Mouse (Mus musculus): ENCODE measurements around the gene Ltc4s. TPM values are rescaled to one million over a fixed set of nuclear protein-coding genes. Genes with fewer than 3 reads are reported as not detected.

Ltc4s gene
- polyA plus RNA-seq, 1 experiment from 2014 or later = 3.6 TPM

DNA sequence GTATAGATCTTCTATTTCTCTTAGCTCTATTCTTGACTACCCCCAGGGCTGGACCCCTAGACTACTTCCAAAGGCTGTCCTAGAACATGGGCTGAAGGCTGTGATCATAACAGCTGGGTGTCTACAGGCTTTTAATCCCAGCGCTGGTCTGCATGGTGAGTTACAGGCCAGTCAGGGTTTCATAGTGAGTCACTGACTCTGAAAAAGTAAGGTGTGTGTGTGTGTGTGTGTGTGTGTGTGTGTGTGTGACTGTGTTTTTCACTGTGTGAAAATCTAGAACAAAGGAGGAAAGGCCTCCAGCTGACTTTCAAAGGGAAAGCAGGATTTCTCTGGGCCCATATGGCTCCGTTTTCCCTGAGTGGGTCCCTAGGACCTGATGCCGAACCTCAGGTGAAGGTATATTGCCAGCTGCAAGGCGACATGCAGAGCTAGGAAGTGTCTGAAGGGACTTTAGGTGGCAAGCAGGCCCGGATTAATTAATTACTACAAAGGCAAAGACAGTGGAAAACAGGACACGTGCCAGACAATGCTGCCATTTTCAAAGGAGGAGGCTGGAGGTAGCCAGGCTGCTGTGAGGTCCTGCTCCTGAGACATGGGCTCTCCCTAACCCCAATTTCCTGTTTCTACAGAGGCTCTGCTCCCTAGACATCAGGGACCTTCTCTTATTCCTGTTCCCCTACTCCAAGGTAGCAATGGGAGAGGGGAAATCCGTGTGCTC is 15.7 kb downstream of the Ltc4s start:
- ATAC-seq (ENCODE audit: low read depth) = no peak
- no peak overlapping the region for H3K27ac ChIP-seq (ENCODE audit: low read length)
- WGBS = 60% methylated on average over 7 of the region's 7 CpGs
- no peaks in the 10 kb centered on the region for H3K27me3 ChIP-seq (ENCODE audit: control insufficient read depth, insufficient read depth, low read depth, low read length)
- H3K4me2 ChIP-seq (ENCODE audit: low read depth, low read length) = no peak overlapping the region
- no peak overlapping the region for H3K9ac ChIP-seq (ENCODE audit: low read length)
- H3K4me3 ChIP-seq (ENCODE audit: low read length) = no peak overlapping the region
- no peaks in the 10 kb centered on the region for H3K36me3 ChIP-seq (ENCODE audit: control insufficient read depth, insufficient read depth, low read length)
- H3K9me3 ChIP-seq (ENCODE audit: control insufficient read depth, low read length) = no peaks in the 10 kb centered on the region
- H3K4me1 ChIP-seq (replicated peaks; ENCODE audit: control insufficient read depth, insufficient read depth, low read length) = peaks cover 16% of the 10 kb centered on the region

DNA sequence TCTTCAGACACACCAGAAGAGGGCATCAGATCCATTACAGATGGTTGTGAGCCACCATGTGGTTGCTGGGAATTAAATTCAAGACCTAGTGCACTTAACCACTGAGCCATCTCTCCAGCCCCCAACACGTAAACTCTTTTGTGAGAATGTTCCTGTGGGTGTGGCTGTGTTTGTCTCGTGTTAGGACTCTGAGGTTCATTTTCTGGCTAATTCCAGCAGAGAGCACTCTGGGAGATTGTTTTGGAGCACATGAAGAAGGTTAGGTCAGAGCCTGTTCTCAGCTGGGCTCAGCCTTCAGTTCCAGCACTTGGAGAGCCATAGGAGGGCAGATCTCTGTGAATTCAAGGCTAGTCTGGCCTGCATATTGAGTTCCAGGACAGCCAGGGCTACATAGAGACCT is 18.6 kb downstream of the Ltc4s start:
- Histone ChIP-seq H3K9ac (ENCODE audit: low read length) (no peak overlapping the region), H3K4me1 (replicated peaks; ENCODE audit: control insufficient read depth, insufficient read depth, low read length) (peaks cover 13% of the 10 kb centered on the region; the same call in 1 of the 2 replicates), H3K9me3 (ENCODE audit: control insufficient read depth, low read length) (no peaks in the 10 kb centered on the region), H3K4me3 (ENCODE audit: low read length) (no peak overlapping the region), H3K27ac (ENCODE audit: low read length) (no peak overlapping the region), H3K4me2 (ENCODE audit: low read depth, low read length) (no peak overlapping the region), H3K27me3 (ENCODE audit: control insufficient read depth, insufficient read depth, low read depth, low read length) (no peaks in the 10 kb centered on the region), H3K36me3 (ENCODE audit: control insufficient read depth, insufficient read depth, low read length) (no peaks in the 10 kb centered on the region)
- ATAC-seq (ENCODE audit: low read depth) = no peak
- WGBS = 32% methylated on average over 2 of the region's 2 CpGs

DNA sequence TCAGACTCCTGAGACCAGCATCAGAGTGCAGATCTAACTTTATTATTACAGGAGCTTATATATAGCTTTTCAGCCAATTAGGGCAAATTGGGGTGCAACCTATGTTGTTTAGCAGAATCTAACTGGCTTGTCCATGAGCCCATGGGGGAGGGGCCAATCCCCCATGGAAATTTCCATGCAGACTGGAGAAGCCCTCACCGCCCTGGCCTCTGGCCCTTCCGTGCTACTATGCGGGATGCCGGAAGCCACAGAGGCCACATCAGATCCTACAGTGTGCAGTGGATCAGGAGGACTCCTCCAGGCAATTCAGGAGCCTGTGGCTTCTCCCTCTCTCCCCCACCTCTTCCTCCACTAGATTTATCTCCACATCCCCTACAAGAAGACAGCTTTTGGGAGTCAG is 20.6 kb downstream of the Ltc4s start:
- no peaks in the 10 kb centered on the region for H3K27me3 ChIP-seq (ENCODE audit: control insufficient read depth, insufficient read depth, low read depth, low read length)
- H3K4me3 ChIP-seq (ENCODE audit: low read length) = no peak overlapping the region
- 62% methylated on average over 4 of the region's 4 CpGs for WGBS
- H3K27ac ChIP-seq (ENCODE audit: low read length) = no peak overlapping the region
- no peak for ATAC-seq (ENCODE audit: low read depth)
- peaks cover 12% of the 10 kb centered on the region; the same call in 1 of the 2 replicates for H3K4me1 ChIP-seq (replicated peaks; ENCODE audit: control insufficient read depth, insufficient read depth, low read length)
- no peaks in the 10 kb centered on the region for H3K36me3 ChIP-seq (ENCODE audit: control insufficient read depth, insufficient read depth, low read length)
- no peak overlapping the region for H3K4me2 ChIP-seq (ENCODE audit: low read depth, low read length)
- no peaks in the 10 kb centered on the region for H3K9me3 ChIP-seq (ENCODE audit: control insufficient read depth, low read length)
- no peak overlapping the region for H3K9ac ChIP-seq (ENCODE audit: low read length)

DNA sequence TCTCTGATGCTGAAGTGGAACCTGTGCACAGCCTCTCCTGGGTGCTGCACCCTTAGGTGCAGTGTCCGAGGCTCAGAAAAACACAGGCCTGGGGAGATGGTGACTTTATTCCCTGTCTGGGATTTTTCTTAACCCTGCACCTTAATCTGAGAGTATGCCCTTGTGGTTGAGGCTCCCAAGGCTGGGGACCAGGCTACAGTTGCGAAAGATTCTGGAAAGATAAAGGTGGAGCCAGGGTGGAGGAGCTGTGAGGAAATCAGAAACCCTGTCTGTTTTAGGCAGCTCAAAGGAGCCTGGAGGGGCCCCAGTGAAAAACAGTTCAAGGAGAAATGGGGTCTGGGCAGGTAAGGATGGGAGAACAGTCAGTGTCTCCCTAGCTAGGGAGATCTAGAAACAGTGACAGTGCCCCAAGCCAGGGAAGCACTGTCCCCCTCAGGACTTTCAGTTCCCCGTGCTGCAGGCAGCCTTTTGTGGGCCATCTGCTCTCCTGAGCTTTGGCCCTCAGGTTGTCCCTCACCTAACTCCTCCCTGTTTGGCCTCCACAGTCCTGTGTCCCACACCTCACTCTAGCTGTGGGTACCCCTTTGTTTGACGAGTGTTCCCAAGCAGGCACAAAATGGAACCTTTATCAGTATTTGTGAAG is 21.6 kb downstream of the Ltc4s start:
- ATAC-seq (ENCODE audit: low read depth) = no peak
- H3K27ac ChIP-seq (ENCODE audit: low read length) = no peak overlapping the region
- no peaks in the 10 kb centered on the region for H3K27me3 ChIP-seq (ENCODE audit: control insufficient read depth, insufficient read depth, low read depth, low read length)
- 70% methylated on average over 4 of the region's 4 CpGs for WGBS
- H3K4me2 ChIP-seq (ENCODE audit: low read depth, low read length) = no peak overlapping the region
- H3K36me3 ChIP-seq (ENCODE audit: control insufficient read depth, insufficient read depth, low read length) = no peaks in the 10 kb centered on the region
- H3K9me3 ChIP-seq (ENCODE audit: control insufficient read depth, low read length) = no peaks in the 10 kb centered on the region
- H3K9ac ChIP-seq (ENCODE audit: low read length) = no peak overlapping the region
- H3K4me1 ChIP-seq (replicated peaks; ENCODE audit: control insufficient read depth, insufficient read depth, low read length) = peaks cover 12% of the 10 kb centered on the region; the same call in 1 of the 2 replicates
- H3K4me3 ChIP-seq (ENCODE audit: low read length) = no peak overlapping the region

DNA sequence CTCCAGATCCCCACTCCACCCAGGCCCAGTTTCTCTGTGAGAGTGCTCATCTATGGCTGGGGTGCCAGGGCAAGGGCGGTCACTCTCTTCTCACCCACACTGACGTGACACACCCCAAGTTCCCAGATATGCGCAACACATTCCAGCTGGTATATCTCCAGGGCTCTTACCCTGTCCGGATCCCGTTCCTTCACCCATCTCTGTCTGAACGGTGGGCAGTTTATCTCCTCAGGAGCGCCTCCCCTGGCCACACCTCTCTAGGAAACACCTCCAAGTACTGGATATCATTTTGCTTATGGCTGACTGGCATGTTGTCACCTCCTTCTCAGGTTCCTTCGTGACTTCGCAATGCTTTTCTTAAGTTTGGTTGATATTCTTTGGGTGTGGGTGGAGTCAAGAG is 22.8 kb downstream of the Ltc4s start:
- no peak overlapping the region for H3K9ac ChIP-seq (ENCODE audit: low read length)
- no peaks in the 10 kb centered on the region for H3K36me3 ChIP-seq (ENCODE audit: control insufficient read depth, insufficient read depth, low read length)
- H3K4me1 ChIP-seq (replicated peaks; ENCODE audit: control insufficient read depth, insufficient read depth, low read length) = peaks cover 19% of the 10 kb centered on the region
- no peaks in the 10 kb centered on the region for H3K9me3 ChIP-seq (ENCODE audit: control insufficient read depth, low read length)
- H3K27me3 ChIP-seq (ENCODE audit: control insufficient read depth, insufficient read depth, low read depth, low read length) = no peaks in the 10 kb centered on the region
- no peak overlapping the region for H3K27ac ChIP-seq (ENCODE audit: low read length)
- no peak overlapping the region for H3K4me3 ChIP-seq (ENCODE audit: low read length)
- WGBS = 20% methylated on average over 9 of the region's 9 CpGs
- no peak overlapping the region for H3K4me2 ChIP-seq (ENCODE audit: low read depth, low read length)
- ATAC-seq (ENCODE audit: low read depth) = no peak

DNA sequence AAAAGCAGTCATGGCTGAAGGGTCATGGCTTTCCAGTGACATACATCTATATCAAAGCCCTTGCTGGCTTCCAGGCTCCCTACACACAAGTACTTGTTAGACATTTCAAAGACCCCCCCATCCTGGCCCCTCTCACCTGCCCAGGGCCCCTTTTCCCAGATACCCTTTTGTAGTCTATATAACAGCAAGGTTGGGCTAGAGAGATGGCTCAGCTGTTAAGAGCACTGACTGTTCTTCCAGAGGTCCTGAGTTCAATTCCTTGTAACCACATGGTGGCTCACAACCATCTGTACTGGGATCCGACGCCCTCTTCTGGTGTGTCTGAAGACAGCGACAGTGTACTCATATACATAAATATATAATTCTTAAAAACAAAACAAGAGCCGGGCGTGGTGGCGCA is 23.8 kb downstream of the Ltc4s start:
- no peaks in the 10 kb centered on the region for H3K9me3 ChIP-seq (ENCODE audit: control insufficient read depth, low read length)

DNA sequence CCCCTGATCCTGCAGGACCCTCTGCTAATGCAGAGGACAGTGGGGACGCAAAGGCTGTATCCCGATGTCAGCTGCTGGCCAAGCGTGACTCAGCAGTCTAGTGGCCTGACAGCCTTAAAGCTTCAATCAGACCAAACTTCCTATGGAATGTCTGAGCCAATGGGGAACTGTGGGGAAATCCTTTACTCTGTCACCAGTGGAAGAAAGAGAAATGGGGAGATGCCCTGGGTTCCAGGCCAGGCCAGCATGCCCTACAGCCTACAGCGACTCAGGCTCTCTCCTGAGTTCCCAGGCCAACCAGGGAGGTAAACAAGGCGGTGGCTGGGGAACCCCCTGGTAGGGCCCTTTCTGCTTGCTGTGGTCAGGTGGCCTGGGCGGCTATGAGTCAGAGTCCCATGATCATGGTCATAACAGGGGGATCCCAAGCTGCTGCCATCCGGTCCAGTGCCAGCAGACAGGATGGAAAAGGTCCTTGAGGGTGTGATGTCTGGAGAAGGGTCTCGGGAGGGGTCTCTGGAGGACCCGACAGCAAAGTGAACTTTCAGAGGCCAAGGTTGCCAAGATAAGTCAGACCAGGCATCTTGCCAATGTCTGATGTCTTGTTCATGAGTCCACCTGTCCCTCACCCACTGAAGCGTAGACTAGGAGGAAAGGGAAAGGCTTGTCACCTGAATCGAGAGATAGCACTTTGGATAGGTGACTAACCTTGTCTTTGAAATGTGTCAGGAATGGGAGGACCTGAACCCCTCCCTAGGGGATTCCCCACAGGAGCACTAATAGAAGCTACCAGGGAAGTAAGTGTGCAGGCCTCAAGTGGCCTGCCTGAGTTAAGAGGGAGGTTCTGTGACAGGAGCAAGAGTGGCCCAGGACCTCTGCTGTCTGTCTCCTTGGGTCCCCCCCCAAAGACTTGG is 25.3 kb downstream of the Ltc4s start:
- WGBS = 41% methylated on average over 11 of the region's 11 CpGs
- Histone ChIP-seq H3K36me3 (ENCODE audit: control insufficient read depth, insufficient read depth, low read length) (no peaks in the 10 kb centered on the region), H3K9ac (ENCODE audit: low read length) (no peak overlapping the region), H3K9me3 (ENCODE audit: control insufficient read depth, low read length) (no peaks in the 10 kb centered on the region), H3K27ac (ENCODE audit: low read length) (no peak overlapping the region), H3K4me3 (ENCODE audit: low read length) (no peak overlapping the region), H3K27me3 (ENCODE audit: control insufficient read depth, insufficient read depth, low read depth, low read length) (no peaks in the 10 kb centered on the region), H3K4me1 (replicated peaks; ENCODE audit: control insufficient read depth, insufficient read depth, low read length) (peaks cover 21% of the 10 kb centered on the region), H3K4me2 (ENCODE audit: low read depth, low read length) (no peak overlapping the region)
- no peak for ATAC-seq (ENCODE audit: low read depth)

More for the DNA sequence above, 23.8 kb downstream of the Ltc4s start:
- Histone ChIP-seq H3K4me1 (replicated peaks; ENCODE audit: control insufficient read depth, insufficient read depth, low read length) (peaks cover 19% of the 10 kb centered on the region), H3K9ac (ENCODE audit: low read length) (no peak overlapping the region), H3K4me2 (ENCODE audit: low read depth, low read length) (no peak overlapping the region), H3K4me3 (ENCODE audit: low read length) (no peak overlapping the region), H3K27me3 (ENCODE audit: control insufficient read depth, insufficient read depth, low read depth, low read length) (no peaks in the 10 kb centered on the region), H3K27ac (ENCODE audit: low read length) (no peak overlapping the region), H3K36me3 (ENCODE audit: control insufficient read depth, insufficient read depth, low read length) (no peaks in the 10 kb centered on the region)
- 86% methylated on average over 6 of the region's 6 CpGs for WGBS
- no peak for ATAC-seq (ENCODE audit: low read depth)

DNA sequence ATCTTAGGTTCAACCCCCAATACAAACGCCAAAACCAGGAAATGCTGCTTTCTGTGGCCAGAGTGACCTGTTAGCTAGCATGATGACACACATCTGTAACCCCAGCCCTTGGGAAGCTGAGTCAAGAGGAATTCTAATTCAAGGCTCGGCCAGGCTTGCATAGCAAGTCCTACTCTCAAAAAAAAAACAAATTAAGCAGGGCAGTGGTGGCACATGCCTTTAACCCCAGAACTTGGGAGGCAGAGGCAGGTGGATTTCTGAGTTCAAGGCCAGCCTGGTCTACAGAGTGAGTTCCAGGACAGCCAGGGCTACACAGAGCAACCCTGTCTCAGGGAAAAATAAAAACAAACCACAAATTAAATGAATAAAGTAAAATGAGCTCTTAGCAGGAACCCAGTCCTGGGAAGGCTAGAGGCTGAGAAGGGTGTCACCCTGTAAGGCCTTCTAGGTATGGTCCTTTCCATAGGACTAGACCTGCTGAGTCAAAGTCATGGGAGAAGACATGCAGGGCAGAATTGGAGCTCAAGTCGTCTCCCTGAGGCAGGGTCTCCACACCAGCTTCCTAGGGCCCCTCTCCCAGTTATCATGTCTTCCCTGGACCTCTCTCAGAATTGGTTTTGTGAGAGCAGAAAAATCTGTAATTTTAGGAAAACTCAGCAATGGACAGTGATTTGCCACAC is 26.2 kb downstream of the Ltc4s start:
- WGBS = 64% methylated on average over 3 of the region's 3 CpGs
- no peak overlapping the region for H3K4me3 ChIP-seq (ENCODE audit: low read length)
- no peak for ATAC-seq (ENCODE audit: low read depth)
- H3K9me3 ChIP-seq (ENCODE audit: control insufficient read depth, low read length) = no peaks in the 10 kb centered on the region
- peaks cover 21% of the 10 kb centered on the region for H3K4me1 ChIP-seq (replicated peaks; ENCODE audit: control insufficient read depth, insufficient read depth, low read length)
- H3K36me3 ChIP-seq (ENCODE audit: control insufficient read depth, insufficient read depth, low read length) = peaks cover 7% of the 10 kb centered on the region
- H3K9ac ChIP-seq (ENCODE audit: low read length) = no peak overlapping the region
- H3K27me3 ChIP-seq (ENCODE audit: control insufficient read depth, insufficient read depth, low read depth, low read length) = no peaks in the 10 kb centered on the region
- H3K27ac ChIP-seq (ENCODE audit: low read length) = no peak overlapping the region
- H3K4me2 ChIP-seq (ENCODE audit: low read depth, low read length) = no peak overlapping the region

All from lung, embryonic 16.5 days (tissue).